In the genomic region with DNA sequence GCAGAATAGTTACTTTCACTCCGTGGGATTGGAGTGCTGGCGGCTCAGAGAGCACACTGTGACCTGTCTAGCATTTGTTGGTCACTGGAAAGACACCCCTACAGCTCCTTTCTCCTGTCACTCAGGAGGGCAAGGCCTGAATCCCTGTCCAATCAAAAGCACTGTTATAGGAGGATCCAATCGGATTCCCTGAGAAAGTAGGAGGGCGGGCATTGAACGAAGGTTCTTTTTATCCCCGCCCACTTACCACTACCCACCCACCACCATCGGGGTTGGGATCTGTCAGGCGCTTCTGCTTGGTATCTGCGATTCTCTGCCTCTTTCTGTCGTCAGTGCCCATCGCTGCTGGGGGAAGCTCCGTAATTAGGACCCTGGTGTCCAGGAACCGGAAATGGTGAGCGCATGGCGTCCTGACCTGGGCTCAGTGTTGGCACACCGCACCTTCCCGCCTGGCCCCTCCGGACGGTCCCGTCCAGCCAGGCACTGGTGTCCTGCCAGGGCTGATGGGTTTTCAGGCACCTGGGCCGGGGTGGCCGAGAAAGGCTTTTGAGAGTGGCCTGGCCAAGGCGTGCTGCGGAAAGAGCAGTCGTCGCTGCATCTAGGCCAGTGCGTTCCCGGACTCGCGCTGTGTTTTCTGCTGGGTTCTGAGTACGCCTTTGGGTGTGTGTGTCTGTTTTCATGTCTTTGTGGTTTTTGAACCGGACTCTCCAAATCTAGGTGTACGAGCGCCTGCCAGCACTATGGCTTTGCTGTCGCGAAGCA, we compare ENCODE assay signal across 8 mouse cellular contexts. TPM values are rescaled to one million over a fixed set of nuclear protein-coding genes. Genes with fewer than 3 reads are reported as not detected.
DNase-seq lines count a peak whose midpoint lies in the region; ATAC-seq lines count a peak whose summit lies in the region.

No protein-coding gene starts in this region.

- no peaks in the 10 kb centered on the region for H3K27me3 ChIP-seq in hindbrain, embryonic 14.5 days (ENCODE audit: control insufficient read depth, insufficient read depth, low read length)

- H3K4me2 ChIP-seq in hindbrain, embryonic 14.5 days (replicated peaks), result peak overlapping the region; percentile 84

- H3K9me3 ChIP-seq in hindbrain, embryonic 14.5 days (ENCODE audit: control insufficient read depth, low read length), result no peaks in the 10 kb centered on the region

- peaks cover 12% of the 10 kb centered on the region for H3K4me1 ChIP-seq in hindbrain, embryonic 14.5 days (replicated peaks; ENCODE audit: control insufficient read depth, insufficient read depth, low read length)

- 3% methylated on average over 36 of the region's 36 CpGs for WGBS in hindbrain, embryonic 14.5 days

- peak; percentile 89 for ATAC-seq in activated CD4-positive, CD25-positive, alpha-beta regulatory T cell, adult 4 months
- peak; percentile 99 for ATAC-seq in hindbrain, embryonic 14.5 days (ENCODE audit: low FRiP score)

- no peaks in the 10 kb centered on the region; the same call in 1 of the 2 replicates for H3K36me3 ChIP-seq in hindbrain, embryonic 14.5 days (replicated peaks; ENCODE audit: control insufficient read depth, insufficient read depth)

- peak; percentile 36 to 76 for DNase-seq in cerebellum, postnatal 4 days (ENCODE audit: low spot score in 2 of 2)
- peak; percentile 84 to 89 for DNase-seq in frontal cortex, postnatal 36 days (ENCODE audit: low spot score in 2 of 2)
- peak; percentile 95 for DNase-seq in hindbrain, embryonic 14.5 days (ENCODE audit: low spot score)
- peak; percentile 64 to 66 for DNase-seq in layer of hippocampus, postnatal 25 days (ENCODE audit: extremely low spot score in 1 of 2, low spot score in 1 of 2)
- DNase-seq in lung, postnatal 14 days, result peak; percentile 75
- DNase-seq in ovary, postnatal 36 days (ENCODE audit: low spot score), result peak; percentile 58
- DNase-seq in thymus, postnatal 36 days, result peak; percentile 4 to 6

- peak overlapping the region; percentile 88 for H3K27ac ChIP-seq in hindbrain, embryonic 14.5 days

- peak overlapping the region; percentile 84 for H3K4me3 ChIP-seq in hindbrain, embryonic 14.5 days (replicated peaks; ENCODE audit: low read length)

- peak overlapping the region; percentile 94 for H3K9ac ChIP-seq in hindbrain, embryonic 14.5 days

RNA-seq across cellular contexts. Expression of a gene that starts 36.5 kb away (rescaled TPM):
- polyA plus RNA-seq in activated CD4-positive, CD25-positive, alpha-beta regulatory T cell, adult 4 months (2017; shearing (Covaris generic)), result not detected
- not detected in 2 replicates for polyA plus RNA-seq in hindbrain, embryonic 14.5 days (2014; fragmentation: Nextera tagmentation; extraction: Ambion mirVana)
- not detected for total RNA-seq in layer of hippocampus, postnatal 25 days (2021)

Comparison
In these comparisons a context has a peak if more than half of its experiments do, and no peak if none do; other contexts are left out.
1. Peak in every context shown above with its lines: DNase-seq, ATAC-seq, H3K4me3 ChIP-seq and H3K27ac ChIP-seq.
2. DNase-seq: peak in every context shown above with its lines; median percentile 95 in hindbrain, embryonic 14.5 days; 86 in frontal cortex, postnatal 36 days; 75 in lung, postnatal 14 days; 65 in layer of hippocampus, postnatal 25 days; 58 in ovary, postnatal 36 days; 56 in cerebellum, postnatal 4 days; 5 in thymus, postnatal 36 days.